Mouse (Mus musculus) leukemia stem cell, adult 10-12 weeks (primary cell): ENCODE measurements around the gene Rpl32. TPM values are rescaled to one million over a fixed set of nuclear protein-coding genes. Genes with fewer than 3 reads are reported as not detected.

Source experiments
- polyA plus RNA-seq: library from polyadenylated mRNA; stranded (reverse); fragments of >175 nt; gene quantifications from 2 replicates; pipeline ENCODE4 v1.2.3, GENCODE M21; 2012; ENCODE audit warnings: low replicate concordance

The Rpl32 gene
- polyA plus RNA-seq, result 458 and 578 TPM in 2 replicates

GRCm38 (mm10) chr6:115808488-115809231, at the start of gene Rpl32:
Gene Rpl32, minus strand, starts transcription at chr6:115808747.

GRCm38 (mm10) chr6:115853091-115853813, 44.7 kb upstream of the Rpl32 start, which contains the start of the genes Mbd4 and Ift122:
Gene Mbd4, minus strand, starts transcription at chr6:115853371.
Gene Ift122, plus strand, starts transcription at chr6:115853470.

GRCm38 (mm10) chr6:115838161-115838597, 29.6 kb upstream of the Rpl32 start, which contains the start of gene Efcab12:
Gene Efcab12, minus strand, starts transcription at chr6:115838412.

GRCm38 (mm10) chr6:115774501-115774921, 34.0 kb downstream of the Rpl32 start, which contains the start of gene Cand2:
Gene Cand2, plus strand, starts transcription at chr6:115774538.

GRCm38 (mm10) chr6:115761995-115762756, 46.4 kb downstream of the Rpl32 start, which contains the start of gene Tmem40:
Gene Tmem40, minus strand, starts transcription at chr6:115762410.

Other genes with a start within 250 kb of the Rpl32 start
- not detected in 2 replicates for gene Mkrn2os, start 216.2 kb downstream of the Rpl32 start, polyA plus RNA-seq
- 1.9 and 29.8 TPM in 2 replicates for gene Mkrn2, start 206.8 kb downstream of the Rpl32 start, polyA plus RNA-seq
- 17.5 and 39.2 TPM in 2 replicates for gene Raf1, start 132.1 kb downstream of the Rpl32 start, polyA plus RNA-seq
- gene Tmem40, start 46.3 kb downstream of the Rpl32 start, polyA plus RNA-seq, result 4.4 and 5.8 TPM in 2 replicates
- gene Cand2, start 34.2 kb downstream of the Rpl32 start, polyA plus RNA-seq, result 1.1 and 1.3 TPM in 2 replicates
- 0.16 and 0.19 TPM in 2 replicates for gene Efcab12, start 29.7 kb upstream of the Rpl32 start, polyA plus RNA-seq
- gene Mbd4, start 44.6 kb upstream of the Rpl32 start, polyA plus RNA-seq, result 0.30 and 1.8 TPM in 2 replicates
- gene Ift122, start 44.7 kb upstream of the Rpl32 start, polyA plus RNA-seq, result 0.11 and 1.0 TPM in 2 replicates
- gene Rho, start 123.0 kb upstream of the Rpl32 start, polyA plus RNA-seq, result not detected in 2 replicates
- not detected in 2 replicates for gene H1foo, start 136.2 kb upstream of the Rpl32 start, polyA plus RNA-seq
- gene Plxnd1, start 186.3 kb upstream of the Rpl32 start, polyA plus RNA-seq, result 9.5 and 11.0 TPM in 2 replicates